Mouse (Mus musculus): ENCODE results near the gene Tap2. TPM values are rescaled to one million over a fixed set of nuclear protein-coding genes. Genes with fewer than 3 reads are reported as not detected.
"Not testable (repeated sequence)": the region's sequence is repeated elsewhere in the genome, so short reads cannot be mapped to it uniquely, and the experiment has no call there.

Gene Tap2
- total and polyA plus RNA-seq, 2 experiments from 2014 or later = 3.3 to 7.5 TPM

GRCm38 (mm10) chr17:34224816-34225215 lies 21.5 kb downstream of the Tap2 start:
- TF ChIP-seq EP300 (IDR thresholded peaks at IDR 0.05; ENCODE audit: low read depth) (no peak), CTCF (IDR thresholded peaks at IDR 0.05; ENCODE audit: low read depth) (no peak)
- Histone ChIP-seq H3K4me1 (ENCODE audit: control insufficient read depth, insufficient read depth) (no peaks in the 10 kb centered on the region), H3K27ac (ENCODE audit: low read depth) (no peak overlapping the region), H3K36me3 (replicated peaks; ENCODE audit: control insufficient read depth, insufficient read depth, low read length) (no peaks in the 10 kb centered on the region), H3K27me3 (ENCODE audit: control insufficient read depth, insufficient read depth, low read length) (no peaks in the 10 kb centered on the region), H3K4me3 (ENCODE audit: low read depth, low read length) (no peak overlapping the region), H3K9ac (replicated peaks; ENCODE audit: low read depth, low read length) (no peak overlapping the region), H3K4me2 (ENCODE audit: low read depth, low read length) (no peak overlapping the region), H3K9me3 (replicated peaks; ENCODE audit: control insufficient read depth, low read length) (no peaks in the 10 kb centered on the region)
- no peak for ATAC-seq (ENCODE audit: insufficient read depth, low read depth)
- 75% methylated on average over 3 of the region's 3 CpGs for WGBS
- no peak for DNase-seq (ENCODE audit: low spot score)

GRCm38 (mm10) chr17:34225426-34225825 lies 22.1 kb downstream of the Tap2 start:
- TF ChIP-seq CTCF (IDR thresholded peaks at IDR 0.05; ENCODE audit: low read depth) = no peak
- TF ChIP-seq EP300 (IDR thresholded peaks at IDR 0.05; ENCODE audit: low read depth) = no peak
- no peaks in the 10 kb centered on the region for H3K27me3 ChIP-seq (ENCODE audit: control insufficient read depth, insufficient read depth, low read length)
- no peaks in the 10 kb centered on the region for H3K36me3 ChIP-seq (replicated peaks; ENCODE audit: control insufficient read depth, insufficient read depth, low read length)
- H3K9me3 ChIP-seq (replicated peaks; ENCODE audit: control insufficient read depth, low read length) = no peaks in the 10 kb centered on the region
- no peak overlapping the region for H3K9ac ChIP-seq (replicated peaks; ENCODE audit: low read depth, low read length)
- 89% methylated on average over 8 of the region's 8 CpGs for WGBS
- no peak overlapping the region for H3K27ac ChIP-seq (ENCODE audit: low read depth)
- DNase-seq (ENCODE audit: low spot score) = no peak
- H3K4me3 ChIP-seq (ENCODE audit: low read depth, low read length) = no peak overlapping the region
- no peak overlapping the region for H3K4me2 ChIP-seq (ENCODE audit: low read depth, low read length)
- ATAC-seq (ENCODE audit: insufficient read depth, low read depth) = no peak
- H3K4me1 ChIP-seq (ENCODE audit: control insufficient read depth, insufficient read depth) = no peaks in the 10 kb centered on the region

- WGBS = 96% methylated on average over 13 of the region's 23 CpGs
- not testable (repeated sequence) for H3K4me2 ChIP-seq (ENCODE audit: low read depth, low read length); H3K27me3 ChIP-seq (ENCODE audit: control insufficient read depth, insufficient read depth, low read length); H3K9ac ChIP-seq (replicated peaks; ENCODE audit: low read depth, low read length); ATAC-seq (ENCODE audit: insufficient read depth, low read depth); H3K4me3 ChIP-seq (ENCODE audit: low read depth, low read length); H3K36me3 ChIP-seq (replicated peaks; ENCODE audit: control insufficient read depth, insufficient read depth, low read length); DNase-seq (ENCODE audit: low spot score); H3K27ac ChIP-seq (ENCODE audit: low read depth); H3K9me3 ChIP-seq (replicated peaks; ENCODE audit: control insufficient read depth, low read length); H3K4me1 ChIP-seq (ENCODE audit: control insufficient read depth, insufficient read depth)
Measured at GRCm38 (mm10) chr17:34225911-34226310, 22.6 kb downstream of the Tap2 start.

GRCm38 (mm10) chr17:34230971-34231370 lies 27.6 kb downstream of the Tap2 start:
- DNase-seq (ENCODE audit: low spot score) = not testable (repeated sequence)
- WGBS = 90% methylated on average over 5 of the region's 9 CpGs

DNA sequence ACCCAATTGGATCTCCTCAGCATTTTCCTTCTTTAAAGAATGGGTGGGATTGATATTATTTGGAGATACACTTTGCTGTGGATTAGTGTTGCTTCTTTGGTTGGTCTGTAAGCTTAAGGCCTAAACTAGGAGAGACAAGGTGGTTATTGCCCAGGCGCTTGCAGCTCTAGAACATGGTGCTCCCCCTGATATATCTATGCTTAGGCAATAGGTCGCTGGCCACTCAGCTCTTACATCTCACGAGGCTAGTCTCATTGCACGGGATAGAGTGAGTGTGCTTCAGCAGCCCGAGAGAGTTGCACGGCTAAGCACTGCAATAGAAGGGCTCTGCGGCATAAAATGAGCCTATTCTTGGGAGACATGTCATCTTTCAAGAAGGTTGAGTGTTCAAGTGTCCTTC lies 28.7 kb downstream of the Tap2 start:
- H3K36me3 ChIP-seq (replicated peaks; ENCODE audit: control insufficient read depth, insufficient read depth, low read length); H3K27ac ChIP-seq (ENCODE audit: low read depth); H3K4me1 ChIP-seq (ENCODE audit: control insufficient read depth, insufficient read depth); H3K9ac ChIP-seq (replicated peaks; ENCODE audit: low read depth, low read length); DNase-seq (ENCODE audit: low spot score); H3K27me3 ChIP-seq (ENCODE audit: control insufficient read depth, insufficient read depth, low read length); H3K9me3 ChIP-seq (replicated peaks; ENCODE audit: control insufficient read depth, low read length); H3K4me2 ChIP-seq (ENCODE audit: low read depth, low read length); H3K4me3 ChIP-seq (ENCODE audit: low read depth, low read length); ATAC-seq (ENCODE audit: insufficient read depth, low read depth): not testable (repeated sequence)
- 96% methylated on average over 4 of the region's 7 CpGs for WGBS

More at GRCm38 (mm10) chr17:34230971-34231370, 27.6 kb downstream of the Tap2 start:
- not testable (repeated sequence) for H3K27me3 ChIP-seq (ENCODE audit: control insufficient read depth, insufficient read depth, low read length); H3K9ac ChIP-seq (replicated peaks; ENCODE audit: low read depth, low read length); H3K4me2 ChIP-seq (ENCODE audit: low read depth, low read length); H3K9me3 ChIP-seq (replicated peaks; ENCODE audit: control insufficient read depth, low read length); H3K4me3 ChIP-seq (ENCODE audit: low read depth, low read length); H3K4me1 ChIP-seq (ENCODE audit: control insufficient read depth, insufficient read depth); H3K36me3 ChIP-seq (replicated peaks; ENCODE audit: control insufficient read depth, insufficient read depth, low read length); H3K27ac ChIP-seq (ENCODE audit: low read depth); ATAC-seq (ENCODE audit: insufficient read depth, low read depth)

DNA sequence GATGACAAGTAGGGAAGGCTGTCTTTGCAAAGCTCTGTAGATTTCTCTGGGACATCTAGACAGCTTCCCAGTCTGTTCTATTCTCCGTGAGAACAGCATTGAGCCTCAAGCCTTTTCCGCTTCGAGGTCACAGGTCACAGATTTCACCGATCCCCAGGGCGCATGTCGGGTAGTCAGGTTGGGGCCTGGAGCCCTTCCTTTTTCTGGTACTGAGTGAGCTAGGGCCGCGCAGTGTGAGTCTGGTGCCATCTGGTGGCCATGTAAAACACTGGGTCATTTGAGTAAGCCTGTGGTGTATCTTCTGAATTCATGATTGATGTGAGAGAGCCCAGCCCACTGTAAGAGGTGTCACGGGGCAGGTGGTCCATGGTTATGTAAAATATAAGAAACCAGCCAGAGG lies 31.6 kb downstream of the Tap2 start:
- 42% methylated on average over 9 of the region's 9 CpGs for WGBS
- Histone ChIP-seq H3K27ac (ENCODE audit: low read depth) (no peak overlapping the region), H3K9ac (replicated peaks; ENCODE audit: low read depth, low read length) (no peak overlapping the region), H3K27me3 (ENCODE audit: control insufficient read depth, insufficient read depth, low read length) (no peaks in the 10 kb centered on the region), H3K36me3 (replicated peaks; ENCODE audit: control insufficient read depth, insufficient read depth, low read length) (no peaks in the 10 kb centered on the region), H3K4me3 (ENCODE audit: low read depth, low read length) (no peak overlapping the region), H3K9me3 (replicated peaks; ENCODE audit: control insufficient read depth, low read length) (no peaks in the 10 kb centered on the region), H3K4me1 (ENCODE audit: control insufficient read depth, insufficient read depth) (no peaks in the 10 kb centered on the region), H3K4me2 (ENCODE audit: low read depth, low read length) (no peak overlapping the region)
- ATAC-seq (ENCODE audit: insufficient read depth, low read depth) (peak; percentile 58; the same call in 1 of the 2 replicates), DNase-seq (ENCODE audit: low spot score) (peak; percentile 59)
- TF ChIP-seq EP300 (IDR thresholded peaks at IDR 0.05; ENCODE audit: low read depth) (no peak), CTCF (IDR thresholded peaks at IDR 0.05; ENCODE audit: low read depth) (peak; percentile 94)

All from heart, postnatal 0 days (tissue).